8 mouse cellular contexts compared by ENCODE assay signal in genomic region chr11:76623206-76623961, GRCm38 (mm10). TPM values are rescaled to one million over a fixed set of nuclear protein-coding genes. Genes with fewer than 3 reads are reported as not detected.
DNase-seq lines count a peak whose midpoint lies in the region; ATAC-seq and TF ChIP-seq lines count a peak whose summit lies in the region.

No protein-coding gene starts in this region.

- no peaks in the 10 kb centered on the region for H3K36me3 ChIP-seq in hindbrain, postnatal 0 days (ENCODE audit: insufficient read depth, low read length)
- H3K36me3 ChIP-seq in limb, embryonic 12.5 days = no peaks in the 10 kb centered on the region
- H3K36me3 ChIP-seq in midbrain, embryonic 12.5 days = no peaks in the 10 kb centered on the region
- no peaks in the 10 kb centered on the region for H3K36me3 ChIP-seq in stomach, embryonic 15.5 days

- peak overlapping the region; percentile 67 for H3K4me3 ChIP-seq in hindbrain, postnatal 0 days (ENCODE audit: low read length)
- peak overlapping the region; percentile 71 for H3K4me3 ChIP-seq in limb, embryonic 12.5 days (replicated peaks)
- H3K4me3 ChIP-seq in midbrain, embryonic 12.5 days = peak overlapping the region; percentile 60
- H3K4me3 ChIP-seq in stomach, embryonic 15.5 days (replicated peaks) = peak overlapping the region; percentile 56

- peak overlapping the region; percentile 61 for H3K9ac ChIP-seq in hindbrain, postnatal 0 days (replicated peaks; ENCODE audit: low read length)
- peak overlapping the region; percentile 76 for H3K9ac ChIP-seq in limb, embryonic 12.5 days (replicated peaks)
- H3K9ac ChIP-seq in midbrain, embryonic 12.5 days (replicated peaks) = peak overlapping the region; percentile 59
- peak overlapping the region; percentile 20 for H3K9ac ChIP-seq in stomach, embryonic 15.5 days

- DNase-seq in CD4-positive, CD25-positive, alpha-beta regulatory T cell, adult 2 months (ENCODE audit: low read depth, low spot score) = peak; percentile 15
- peak; percentile 35 for DNase-seq in brain, adult 2 months (ENCODE audit: low read depth, low spot score)
- DNase-seq in gastrocnemius, postnatal 25 days = peak; percentile 58
- peak; percentile 82 for DNase-seq in hindbrain, postnatal 0 days (ENCODE audit: low spot score)

- WGBS in hindbrain, postnatal 0 days = 1% methylated on average over 70 of the region's 72 CpGs
- WGBS in limb, embryonic 12.5 days = 2% methylated on average over 60 of the region's 72 CpGs
- WGBS in midbrain, embryonic 12.5 days = under 1% methylated on average over 65 of the region's 72 CpGs
- under 1% methylated on average over 64 of the region's 72 CpGs for WGBS in stomach, embryonic 15.5 days

- 0 out of 2 replicates have a peak, but pooled peaks cover 5% of the 10 kb centered on the region for H3K27me3 ChIP-seq in hindbrain, postnatal 0 days (ENCODE audit: insufficient read depth, low read length)
- peaks cover 34% of the 10 kb centered on the region for H3K27me3 ChIP-seq in limb, embryonic 12.5 days
- peaks cover 55% of the 10 kb centered on the region for H3K27me3 ChIP-seq in midbrain, embryonic 12.5 days
- H3K27me3 ChIP-seq in stomach, embryonic 15.5 days (replicated peaks) = peaks cover 15% of the 10 kb centered on the region; the same call in 1 of the 2 replicates

- no peak for TF ChIP-seq CTCF in hindbrain, postnatal 0 days (IDR thresholded peaks at IDR 0.05; ENCODE audit: low read depth)

- ATAC-seq in CD4-positive, CD25-positive, alpha-beta regulatory T cell, adult 4 months = no peak
- ATAC-seq in hindbrain, postnatal 0 days = peak; percentile 86
- peak; percentile 72 for ATAC-seq in limb, embryonic 12.5 days (ENCODE audit: insufficient number of reproducible peaks, insufficient read depth, low FRiP score, low TSS enrichment, low read depth)
- ATAC-seq in midbrain, embryonic 12.5 days (ENCODE audit: low FRiP score, low read depth) = peak; percentile 80
- ATAC-seq in stomach, embryonic 15.5 days (ENCODE audit: insufficient read depth, low FRiP score, low read depth) = peak; percentile 79

- no peaks in the 10 kb centered on the region for H3K9me3 ChIP-seq in hindbrain, postnatal 0 days (ENCODE audit: low read length)
- no peaks in the 10 kb centered on the region for H3K9me3 ChIP-seq in limb, embryonic 12.5 days
- no peaks in the 10 kb centered on the region for H3K9me3 ChIP-seq in midbrain, embryonic 12.5 days
- no peaks in the 10 kb centered on the region for H3K9me3 ChIP-seq in stomach, embryonic 15.5 days

- peak overlapping the region; percentile 36 for H3K27ac ChIP-seq in hindbrain, postnatal 0 days
- H3K27ac ChIP-seq in limb, embryonic 12.5 days = peak overlapping the region; percentile 41; the same call in 1 of the 2 replicates
- no peak overlapping the region for H3K27ac ChIP-seq in midbrain, embryonic 12.5 days (replicated peaks)
- H3K27ac ChIP-seq in stomach, embryonic 15.5 days = 0 out of 2 replicates have a peak overlapping the region, but pooled peaks have one; percentile 31

- H3K4me2 ChIP-seq in hindbrain, postnatal 0 days (ENCODE audit: low read depth, low read length) = peak overlapping the region; percentile 99
- H3K4me2 ChIP-seq in limb, embryonic 12.5 days = peak overlapping the region; percentile 100
- peak overlapping the region; percentile 95 for H3K4me2 ChIP-seq in midbrain, embryonic 12.5 days (replicated peaks)
- H3K4me2 ChIP-seq in stomach, embryonic 15.5 days = peak overlapping the region; percentile 95

- peaks cover 11% of the 10 kb centered on the region for H3K4me1 ChIP-seq in hindbrain, postnatal 0 days (ENCODE audit: insufficient read depth, low read length)
- peaks cover 15% of the 10 kb centered on the region for H3K4me1 ChIP-seq in limb, embryonic 12.5 days (replicated peaks)
- H3K4me1 ChIP-seq in midbrain, embryonic 12.5 days = peaks cover 21% of the 10 kb centered on the region
- H3K4me1 ChIP-seq in stomach, embryonic 15.5 days = 0 out of 2 replicates have a peak, but pooled peaks cover 11% of the 10 kb centered on the region

RNA-seq across cellular contexts. Expression of gene Abr, which starts 1.3 kb away (rescaled TPM):
- 10 to 100 TPM; 14.5 to 14.6 TPM for polyA plus RNA-seq in CD4-positive, CD25-positive, alpha-beta regulatory T cell, adult 4 months (2017; shearing (Covaris generic))
- 10 to 100 TPM; 11.3 to 11.6 TPM for total RNA-seq in gastrocnemius, postnatal 25 days (2021)
- total RNA-seq in hindbrain, postnatal 0 days (2014; rRNA removed) = 210 and 211 TPM in 2 replicates
- polyA plus RNA-seq in hindbrain, postnatal 0 days (2015; fragmentation: Nextera tagmentation; extraction: Ambion mirVana) = 77.0 and 87.5 TPM in 2 replicates
- 48.3 and 54.0 TPM in 2 replicates for polyA plus RNA-seq in limb, embryonic 12.5 days (2016; fragmentation: Nextera tagmentation; extraction: Ambion mirVana)
- polyA plus RNA-seq in midbrain, embryonic 12.5 days (2016; fragmentation: Nextera tagmentation; extraction: Ambion mirVana) = 70.1 and 73.3 TPM in 2 replicates
- 37.4 and 41.8 TPM in 2 replicates for polyA plus RNA-seq in stomach, embryonic 15.5 days (2015; fragmentation: Nextera tagmentation; extraction: Ambion mirVana)

RNA-seq across cellular contexts. Expression of gene Bhlha9, which starts 48.9 kb away (rescaled TPM):
- not detected for polyA plus RNA-seq in CD4-positive, CD25-positive, alpha-beta regulatory T cell, adult 4 months (2017; shearing (Covaris generic))
- not detected for total RNA-seq in gastrocnemius, postnatal 25 days (2021)
- total RNA-seq in hindbrain, postnatal 0 days (2014; rRNA removed) = 1.2 and 2.0 TPM in 2 replicates
- 2.1 and 3.2 TPM in 2 replicates for polyA plus RNA-seq in hindbrain, postnatal 0 days (2015; fragmentation: Nextera tagmentation; extraction: Ambion mirVana)
- polyA plus RNA-seq in limb, embryonic 12.5 days (2016; fragmentation: Nextera tagmentation; extraction: Ambion mirVana) = 8.8 and 9.6 TPM in 2 replicates
- not detected in 2 replicates for polyA plus RNA-seq in midbrain, embryonic 12.5 days (2016; fragmentation: Nextera tagmentation; extraction: Ambion mirVana)
- polyA plus RNA-seq in stomach, embryonic 15.5 days (2015; fragmentation: Nextera tagmentation; extraction: Ambion mirVana) = 0.28 and 0.32 TPM in 2 replicates

RNA-seq across cellular contexts. Expression of gene Trarg1, which starts 56.2 kb away (rescaled TPM):
- polyA plus RNA-seq in CD4-positive, CD25-positive, alpha-beta regulatory T cell, adult 4 months (2017; shearing (Covaris generic)) = not detected
- 1 to 10 TPM in 1 of 2 experiments, under 1 TPM in 1; 0.84 to 8.2 TPM for total RNA-seq in gastrocnemius, postnatal 25 days (2021)
- total RNA-seq in hindbrain, postnatal 0 days (2014; rRNA removed) = 0.05 and 0.14 TPM in 2 replicates
- polyA plus RNA-seq in hindbrain, postnatal 0 days (2015; fragmentation: Nextera tagmentation; extraction: Ambion mirVana) = 0.46 and 0.57 TPM in 2 replicates
- polyA plus RNA-seq in limb, embryonic 12.5 days (2016; fragmentation: Nextera tagmentation; extraction: Ambion mirVana) = 0.17 and 0.18 TPM in 2 replicates
- not detected in 2 replicates for polyA plus RNA-seq in midbrain, embryonic 12.5 days (2016; fragmentation: Nextera tagmentation; extraction: Ambion mirVana)
- 0.61 and 0.89 TPM in 2 replicates for polyA plus RNA-seq in stomach, embryonic 15.5 days (2015; fragmentation: Nextera tagmentation; extraction: Ambion mirVana)

Comparison
In these comparisons a context has a peak if more than half of its experiments do, and no peak if none do; other contexts are left out.
1. DNase-seq: peak in every context shown above with its lines; median percentile 82 in hindbrain, postnatal 0 days; 58 in gastrocnemius, postnatal 25 days; 35 in brain, adult 2 months; 15 in CD4-positive, CD25-positive, alpha-beta regulatory T cell, adult 2 months.
2. H3K9ac ChIP-seq: peak in every context shown above with its lines; median percentile 76 in limb, embryonic 12.5 days; 61 in hindbrain, postnatal 0 days; 59 in midbrain, embryonic 12.5 days; 20 in stomach, embryonic 15.5 days.